Mouse (Mus musculus) spleen, postnatal 0 days (tissue): Measurements from ENCODE around the gene Grin3a. TPM values are rescaled to one million over a fixed set of nuclear protein-coding genes. Genes with fewer than 3 reads are reported as not detected.

Experiments
- polyA plus RNA-seq: library from polyadenylated mRNA; unstranded; fragments of >200 nt; fragmentation: Nextera tagmentation; extraction: Ambion mirVana; gene quantifications from 2 replicates; pipeline ENCODE4 v1.2.1, GENCODE M21; 2015

The Grin3a gene
- polyA plus RNA-seq: 0.07 and 0.12 TPM in 2 replicates

GRCm38 (mm10) chr4:49845612-49845985 lies at the start of gene Grin3a:
Gene Grin3a, minus strand, starts transcription at chr4:49845744.

GRCm38 (mm10) chr4:49681812-49682211 lies 163.7 kb downstream of the Grin3a start, which contains the start of gene Ppp3r2:
Gene Ppp3r2, minus strand, starts transcription at chr4:49682024.

GRCm38 (mm10) chr4:49631319-49632138 lies 214.0 kb downstream of the Grin3a start, which contains the start of gene Rnf20:
Gene Rnf20, plus strand, starts transcription at chr4:49632006.

Other genes with a start within 250 kb of the Grin3a start
- gene Tmem246, start 247.9 kb downstream of the Grin3a start, polyA plus RNA-seq: 5.4 and 7.7 TPM in 2 replicates
- 21.4 and 23.0 TPM in 2 replicates for gene Rnf20, start 213.7 kb downstream of the Grin3a start, polyA plus RNA-seq
- gene Ppp3r2, start 163.7 kb downstream of the Grin3a start, polyA plus RNA-seq: not detected in 2 replicates